Mouse (Mus musculus) heart, postnatal 4 days (tissue): Measurements from ENCODE around the gene Dner. TPM values are rescaled to one million over a fixed set of nuclear protein-coding genes. Genes with fewer than 3 reads are reported as not detected.

ENCODE experiments used
- DNase-seq: peaks from one replicate; pipeline ENCODE4 v3.0.0; 2021
- total RNA-seq, 2 experiments: library from RNA; stranded (reverse); gene quantifications; 2 replicates each; pipeline ENCODE4 v1.2.3; 2021

The Dner gene
- under 1 TPM; 0.27 to 0.86 TPM for total RNA-seq

DNA sequence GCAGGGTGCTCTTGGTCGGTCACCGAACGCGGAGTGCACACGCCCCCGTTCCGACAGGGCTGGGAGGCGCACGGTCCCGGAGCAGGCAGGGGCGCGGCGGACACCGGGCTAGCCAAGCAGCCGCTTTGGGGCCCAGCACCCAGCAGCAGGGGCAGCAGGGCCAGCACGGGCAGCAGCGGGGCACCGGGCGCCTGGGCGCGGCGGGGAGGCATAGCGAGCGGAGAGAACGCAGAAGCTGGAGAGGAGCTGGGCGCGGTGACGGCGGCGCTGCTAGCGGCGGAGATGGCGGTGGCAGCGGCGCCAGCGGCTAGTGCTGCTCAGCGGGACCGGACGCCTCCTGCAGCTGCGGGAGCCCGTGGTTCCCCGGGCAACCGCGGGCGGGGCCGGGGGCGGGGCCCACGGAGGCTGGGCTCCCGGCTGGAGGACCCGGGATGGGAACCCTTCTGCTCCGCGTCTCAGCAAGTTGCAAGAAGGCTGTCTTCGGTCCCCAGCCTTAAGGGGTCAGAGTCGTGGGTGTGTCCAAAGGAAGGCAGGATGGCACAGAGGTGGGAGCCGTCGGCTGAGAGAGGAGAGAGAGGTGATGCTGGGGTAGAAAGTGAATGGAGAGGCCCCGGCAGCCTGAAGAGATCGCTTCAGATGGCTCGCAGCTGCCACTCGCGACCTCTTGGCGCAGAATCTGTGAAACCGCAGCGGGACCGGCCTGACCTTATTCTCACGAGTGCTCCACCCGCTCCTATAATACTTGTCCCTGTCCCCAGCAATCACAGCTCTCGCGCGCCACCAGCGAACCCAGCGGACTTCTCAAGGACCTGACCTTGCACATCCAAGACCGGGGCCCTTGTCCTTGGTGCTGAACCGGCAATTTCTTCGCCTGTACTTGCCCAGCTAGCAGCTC, at the start of gene Dner:
Gene Dner, minus strand, starts transcription at position 705 of the 895 bp plus-strand sequence.
- peak; percentile 90 for DNase-seq

DNA sequence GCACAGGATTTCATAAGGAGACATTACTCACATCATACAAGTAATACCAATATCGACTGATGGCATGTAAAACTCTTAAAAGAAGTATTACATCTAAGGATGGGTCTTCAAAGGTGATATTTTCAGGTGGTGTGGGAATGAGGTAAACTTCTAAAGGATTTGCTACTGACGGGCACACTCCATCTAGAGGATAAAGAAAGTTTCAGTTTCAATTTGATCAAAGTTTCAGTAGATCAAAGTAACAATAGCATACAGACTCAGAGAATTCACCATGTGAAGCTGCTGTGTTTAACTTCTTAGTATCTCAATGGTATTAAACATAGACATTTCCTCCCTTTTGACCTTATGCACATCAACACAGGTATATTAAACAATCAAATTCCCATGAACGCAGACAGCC, 46.1 kb upstream of the Dner start:
- no peak for DNase-seq

DNA sequence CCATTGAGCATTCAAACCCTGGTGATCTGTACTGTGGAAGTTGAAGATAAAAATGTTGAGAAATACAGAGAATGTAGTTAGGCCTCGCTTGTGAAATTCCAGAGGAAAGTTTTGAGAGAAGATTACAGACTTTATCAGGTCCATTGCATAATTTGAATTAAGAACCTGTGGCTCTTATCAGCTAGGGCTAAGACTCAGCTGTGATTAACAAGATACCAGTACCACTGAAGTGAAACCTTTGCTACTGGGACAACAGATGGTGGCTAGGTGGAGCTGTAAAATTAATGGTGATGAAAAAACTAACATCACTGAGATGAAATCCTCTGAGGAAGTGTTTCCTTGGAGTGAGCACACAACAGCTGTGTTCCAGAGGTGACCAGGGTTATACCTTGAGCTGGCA, 44.1 kb upstream of the Dner start:
- no peak for DNase-seq

DNA sequence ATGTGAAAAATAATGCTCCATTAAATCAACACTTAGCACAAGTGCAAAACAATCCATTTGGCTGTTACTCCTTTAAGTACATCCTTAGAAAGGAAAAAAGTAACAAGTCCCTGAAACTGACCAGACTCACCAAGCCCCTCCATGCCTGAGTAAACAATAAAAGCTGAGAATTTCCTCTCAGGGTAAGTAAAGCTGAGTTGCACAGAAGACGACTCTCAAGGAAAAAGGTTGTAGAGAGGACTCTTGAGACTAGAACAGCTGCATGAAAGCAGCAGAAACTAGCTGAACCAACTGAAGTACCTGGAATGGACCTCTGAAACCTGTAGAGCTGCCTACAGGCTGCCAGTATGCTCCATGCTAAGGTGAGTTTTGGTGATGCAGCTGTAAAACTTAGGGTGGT, 41.1 kb upstream of the Dner start:
- DNase-seq, result no peak

DNA sequence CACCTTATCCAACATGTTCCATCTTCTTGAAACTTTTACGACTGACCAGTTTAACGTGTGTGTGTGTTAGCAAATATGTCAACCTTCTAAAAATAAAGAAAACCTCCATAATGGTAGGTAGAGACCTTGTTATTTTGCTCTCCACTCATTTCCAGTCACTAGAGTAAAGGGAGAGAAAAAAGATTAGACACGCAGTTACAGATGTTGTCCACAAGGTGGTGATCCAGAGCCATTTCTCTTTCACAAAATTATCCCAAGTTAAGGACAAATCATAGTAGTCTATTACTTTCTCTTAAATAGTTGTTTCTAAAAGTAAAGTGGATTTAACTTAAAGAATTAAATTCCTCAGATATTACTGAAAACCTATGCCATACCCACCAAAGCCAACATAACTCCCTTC, 37.8 kb upstream of the Dner start:
- no peak for DNase-seq

DNA sequence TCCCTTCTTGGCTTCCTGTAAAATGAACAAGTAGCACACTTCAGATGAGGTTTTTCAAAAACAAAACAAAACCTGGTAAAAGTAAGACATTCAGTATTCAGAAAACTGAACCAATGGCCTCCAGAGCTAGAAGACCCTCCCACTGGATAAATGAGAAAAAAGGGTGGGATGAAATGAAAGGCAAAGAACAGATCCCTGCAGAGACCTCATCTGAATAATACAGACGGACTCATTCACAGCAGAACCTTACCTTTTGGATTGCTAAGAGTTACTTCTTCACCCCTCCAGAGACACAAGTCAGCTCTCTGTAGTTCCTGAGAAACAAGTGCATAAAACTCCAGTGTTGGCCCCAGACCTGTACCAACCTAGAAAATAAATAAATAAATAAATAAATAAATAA, 35.7 kb upstream of the Dner start:
- no peak for DNase-seq

DNA sequence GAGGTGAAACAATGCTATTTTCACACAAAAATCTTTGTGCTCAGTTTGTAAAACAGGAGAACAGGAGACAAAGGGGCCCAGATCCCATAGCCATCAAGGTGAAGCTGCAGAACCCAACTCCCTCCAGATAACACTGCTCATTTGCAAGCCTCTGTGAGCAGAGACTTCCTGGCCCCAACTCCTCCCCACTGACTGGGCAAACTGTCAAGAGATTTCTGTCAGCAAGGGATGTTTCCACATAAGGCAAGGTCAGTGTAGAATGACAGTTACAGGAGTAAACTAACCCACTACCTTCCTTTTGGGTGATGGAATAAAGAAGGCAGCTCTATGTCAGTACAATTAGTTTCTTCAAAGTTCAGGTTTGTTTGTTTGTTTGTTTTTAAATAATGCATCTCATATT, 26.8 kb upstream of the Dner start:
- peak; percentile 35 for DNase-seq

DNA sequence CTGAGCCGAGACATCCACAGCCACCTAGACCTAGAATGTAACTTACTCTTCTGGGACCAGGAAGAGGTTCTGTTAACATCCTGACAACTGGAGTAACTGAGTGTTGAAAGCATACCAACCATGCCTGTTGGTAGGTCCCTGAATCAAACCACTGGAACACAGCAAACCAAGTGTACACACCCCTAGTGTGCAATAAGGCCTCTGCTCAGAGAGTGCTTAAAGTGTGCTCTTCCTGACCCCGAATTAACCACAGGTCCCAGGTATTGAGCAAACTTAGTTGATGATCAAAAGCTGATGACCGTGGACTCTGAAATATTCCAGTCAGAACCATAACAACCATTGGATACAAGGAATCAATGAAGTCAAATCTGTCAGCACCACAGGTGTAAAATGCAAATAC, 26.4 kb upstream of the Dner start:
- DNase-seq, result no peak

DNA sequence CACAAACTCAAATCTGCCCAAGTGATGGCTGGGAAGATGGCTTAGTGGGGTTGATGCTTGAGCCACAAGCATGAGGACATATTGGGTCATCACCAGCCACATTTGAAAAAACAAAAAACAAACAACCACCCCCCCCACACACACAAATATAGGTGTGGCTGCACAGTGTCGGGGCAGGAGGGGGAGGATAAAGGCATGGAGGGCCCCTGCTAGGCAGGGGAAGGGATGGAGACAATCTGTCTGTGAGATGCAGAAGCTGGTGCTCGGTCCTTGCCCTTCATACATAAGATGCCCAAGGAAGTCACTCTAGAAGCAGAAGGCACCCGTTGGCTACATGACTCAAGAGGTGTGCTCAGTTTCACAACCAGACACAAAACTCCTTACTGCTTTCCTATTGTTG, 25.9 kb upstream of the Dner start:
- DNase-seq, result no peak

DNA sequence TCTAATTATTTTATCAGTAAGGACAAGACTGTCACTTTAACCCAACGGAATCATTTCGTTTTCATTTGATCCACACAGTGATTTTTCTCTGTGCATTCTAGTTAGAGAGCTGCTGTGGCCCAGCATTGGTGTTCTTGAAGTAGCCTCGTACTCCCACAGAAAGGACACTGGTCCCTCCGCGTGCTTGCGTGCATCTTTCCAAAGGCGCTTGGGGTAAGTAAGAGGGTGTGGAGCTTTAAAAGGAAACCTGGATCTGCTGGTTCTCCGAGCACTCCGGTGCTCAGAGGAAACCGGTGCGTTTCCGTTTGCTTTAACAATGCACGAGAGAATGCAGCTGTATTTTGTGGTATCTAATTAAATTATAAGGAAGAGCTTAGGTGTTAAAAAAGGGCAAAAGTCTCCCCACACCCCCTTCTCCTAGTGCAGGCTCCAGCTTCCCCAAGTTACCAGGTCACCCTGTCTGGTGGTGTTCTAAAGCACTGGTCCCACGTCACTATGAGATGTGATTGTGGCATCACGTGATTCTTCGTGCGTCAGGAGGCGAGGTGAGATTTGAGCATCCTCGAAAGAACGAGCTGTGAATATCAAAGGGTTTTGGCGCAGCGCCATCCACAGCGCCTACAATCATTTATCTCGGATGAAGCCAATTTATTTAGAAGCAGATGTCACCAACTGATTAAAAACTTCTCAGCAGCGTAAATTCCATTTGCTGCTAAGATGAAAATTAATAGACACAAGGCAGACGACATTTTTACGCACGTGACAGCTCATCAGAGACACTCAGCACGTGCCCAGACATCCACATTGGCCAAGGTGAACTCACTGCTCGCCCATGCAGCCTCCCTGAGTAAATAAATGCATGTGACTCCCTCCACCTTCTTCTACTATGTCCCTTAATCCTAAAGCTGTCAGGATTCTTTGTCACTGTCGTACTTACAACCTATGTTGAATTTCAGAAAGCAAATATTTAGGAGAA, 14.1 kb upstream of the Dner start:
- DNase-seq, result peak; percentile 14

DNA sequence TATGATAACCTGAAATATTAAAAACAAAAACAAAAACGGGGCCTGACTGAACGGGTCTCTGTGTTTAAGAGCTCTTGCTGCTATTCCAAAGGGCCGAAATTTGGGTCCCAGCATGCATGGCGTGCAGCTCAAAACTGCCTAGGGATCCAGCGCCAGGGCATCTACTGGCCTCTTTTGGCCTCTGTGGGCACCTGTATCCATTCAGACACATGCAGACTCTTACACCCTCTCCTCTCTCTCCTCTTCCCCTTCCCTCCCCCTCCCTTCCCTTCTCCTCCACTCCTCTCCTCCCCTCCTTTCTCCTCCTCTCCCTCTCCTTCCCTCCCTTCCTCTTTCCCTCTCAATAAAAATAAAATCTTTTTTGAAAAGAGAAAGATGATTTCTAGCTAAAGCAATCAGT, 13.4 kb upstream of the Dner start:
- no peak for DNase-seq

DNA sequence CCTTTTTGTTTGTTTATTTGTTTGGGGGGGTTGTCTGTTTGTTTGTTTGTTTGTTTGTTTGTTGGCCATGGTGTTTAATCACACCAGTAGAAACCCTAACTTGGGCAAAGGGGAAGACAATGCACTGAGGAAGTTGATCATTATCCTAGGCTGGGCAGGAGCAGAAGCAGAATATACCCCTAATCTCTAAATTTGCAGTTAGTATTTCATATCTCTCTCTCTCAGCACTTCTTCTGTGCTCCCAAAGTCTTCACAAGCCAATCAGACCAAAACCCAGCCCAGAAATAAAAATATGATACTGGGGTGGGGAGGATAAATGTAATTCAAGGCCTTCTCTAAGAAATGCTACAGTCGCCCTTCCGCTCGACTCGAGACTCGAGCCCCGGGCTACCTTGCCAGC, 4.2 kb upstream of the Dner start:
- DNase-seq, result no peak

DNA sequence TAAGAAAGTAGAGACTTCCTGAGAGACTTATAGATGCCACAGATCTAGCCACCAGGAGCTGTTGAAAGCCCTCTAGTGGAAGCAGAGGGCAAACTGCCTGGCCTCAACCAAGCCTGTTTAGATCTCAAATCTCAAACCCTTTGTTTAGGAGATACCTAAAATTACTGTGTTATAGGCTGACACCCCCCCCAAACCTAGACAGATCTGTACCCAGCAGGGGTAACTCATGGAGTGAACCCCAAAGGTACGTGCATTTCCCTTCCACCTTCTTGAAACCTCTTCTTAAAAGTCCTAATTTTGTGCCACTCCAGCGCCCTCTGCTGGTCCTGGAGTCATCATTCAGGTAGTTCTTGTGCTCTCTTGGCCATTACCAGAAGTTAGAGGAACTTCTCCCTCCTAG, 1.1 kb upstream of the Dner start:
- no peak for DNase-seq

DNA sequence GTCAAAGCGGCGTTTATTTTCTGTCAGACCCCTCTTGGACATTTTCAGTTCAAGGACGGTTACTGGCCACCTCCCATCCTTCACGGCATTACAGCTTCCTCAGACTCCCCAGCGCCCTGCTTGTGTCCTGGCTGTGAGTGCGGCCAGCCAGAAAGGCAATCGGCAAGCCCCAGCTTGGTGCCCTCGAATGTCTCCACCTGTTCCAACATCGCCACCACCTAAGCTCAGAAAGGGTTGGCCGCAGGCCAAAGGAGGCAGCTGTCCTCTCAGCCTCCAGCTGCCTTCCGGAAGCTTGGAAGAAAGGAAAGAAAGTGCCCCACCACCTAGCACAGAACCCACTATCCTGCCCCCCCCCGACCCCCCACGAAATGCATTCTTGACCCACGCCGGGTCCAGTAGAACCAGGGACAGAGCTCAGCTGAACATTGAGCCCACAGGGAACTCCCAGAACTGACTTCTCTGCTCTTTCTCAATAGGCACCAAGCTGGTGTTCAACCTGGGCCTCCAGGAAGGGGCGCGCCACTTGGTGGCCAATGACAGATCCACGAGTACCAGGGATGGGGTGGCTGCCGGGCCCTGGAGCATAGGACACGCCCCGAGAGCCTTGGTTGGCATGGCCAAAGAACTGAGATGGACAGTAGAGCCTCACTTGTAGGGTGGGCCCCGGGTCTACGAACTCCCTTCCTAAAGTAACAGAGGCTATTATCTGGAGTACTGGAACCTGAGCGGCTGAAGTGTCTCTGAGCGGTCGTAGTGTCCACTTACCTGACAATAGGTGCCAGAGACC, 1.1 kb downstream of the Dner start:
- DNase-seq, result no peak

DNA sequence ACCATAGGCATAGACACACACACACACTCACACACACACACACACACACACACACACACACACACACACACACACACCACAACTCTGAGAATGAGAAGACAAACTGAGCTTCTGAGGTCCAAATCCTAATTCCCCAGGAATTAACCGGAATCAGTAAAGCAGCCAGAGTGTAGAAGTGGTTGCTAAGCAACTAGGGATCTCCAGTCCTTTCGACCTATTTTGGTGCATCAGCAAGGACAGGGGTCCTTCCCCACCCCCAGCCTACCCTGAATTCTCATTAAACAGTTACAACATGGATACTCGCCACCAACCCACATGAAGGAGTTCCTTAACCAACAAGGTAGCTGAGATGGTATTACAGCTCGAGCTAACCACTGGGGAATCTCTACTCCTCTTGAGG, 18.1 kb downstream of the Dner start:
- no peak for DNase-seq

DNA sequence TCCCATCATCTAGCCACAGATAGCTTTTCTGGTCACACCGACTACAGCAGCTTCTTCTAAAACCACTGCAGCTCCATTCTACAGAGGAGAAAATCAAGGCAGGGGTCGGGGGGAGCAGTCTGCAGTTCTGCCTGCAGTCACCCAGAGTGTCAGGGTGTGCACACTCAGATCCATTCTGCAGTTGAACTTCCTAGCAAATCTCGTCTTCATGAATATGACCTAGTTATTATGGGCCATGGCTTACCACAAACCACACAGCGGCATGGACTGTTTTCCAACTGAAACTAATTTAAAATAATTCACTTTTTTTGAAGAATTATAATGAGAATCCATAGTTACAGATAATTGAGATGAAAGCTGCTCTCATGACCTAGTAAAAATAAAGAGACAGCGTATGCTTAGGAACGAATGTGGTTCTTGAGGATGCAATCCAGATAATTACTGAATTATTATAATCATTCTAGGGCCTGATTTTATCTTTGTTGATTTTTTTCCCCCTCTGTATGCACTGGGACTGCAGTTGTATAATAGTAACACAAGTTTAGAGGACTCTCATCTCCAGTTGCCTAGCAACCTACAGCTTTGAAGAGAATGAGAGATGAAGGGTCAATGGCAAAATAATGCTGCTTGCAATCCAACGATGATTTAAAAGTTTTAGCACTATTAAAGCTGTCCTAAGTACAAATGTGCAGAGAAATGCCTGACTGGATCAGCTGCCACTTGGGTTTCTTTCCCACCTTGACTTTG, 27.7 kb downstream of the Dner start:
- no peak for DNase-seq

DNA sequence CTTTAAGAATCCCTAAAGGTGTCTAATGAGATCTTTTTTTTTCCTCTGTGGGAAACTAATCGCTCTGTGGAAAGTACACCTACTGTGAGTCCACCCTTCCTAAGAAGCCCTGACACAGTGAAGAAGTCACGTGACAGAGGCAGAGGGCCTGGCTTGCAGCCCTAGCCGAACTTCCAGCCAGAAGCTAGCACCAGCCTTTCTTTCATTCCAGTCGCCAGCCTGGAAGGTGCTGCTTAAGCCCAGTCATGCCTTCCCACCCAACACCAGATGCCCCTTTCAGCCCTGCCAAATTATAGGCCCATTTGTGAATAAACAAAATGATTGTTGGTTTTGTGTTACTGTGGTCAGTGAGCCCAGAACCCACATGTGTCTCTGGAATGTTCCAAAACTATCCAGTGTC, 28.4 kb downstream of the Dner start:
- DNase-seq, result no peak

DNA sequence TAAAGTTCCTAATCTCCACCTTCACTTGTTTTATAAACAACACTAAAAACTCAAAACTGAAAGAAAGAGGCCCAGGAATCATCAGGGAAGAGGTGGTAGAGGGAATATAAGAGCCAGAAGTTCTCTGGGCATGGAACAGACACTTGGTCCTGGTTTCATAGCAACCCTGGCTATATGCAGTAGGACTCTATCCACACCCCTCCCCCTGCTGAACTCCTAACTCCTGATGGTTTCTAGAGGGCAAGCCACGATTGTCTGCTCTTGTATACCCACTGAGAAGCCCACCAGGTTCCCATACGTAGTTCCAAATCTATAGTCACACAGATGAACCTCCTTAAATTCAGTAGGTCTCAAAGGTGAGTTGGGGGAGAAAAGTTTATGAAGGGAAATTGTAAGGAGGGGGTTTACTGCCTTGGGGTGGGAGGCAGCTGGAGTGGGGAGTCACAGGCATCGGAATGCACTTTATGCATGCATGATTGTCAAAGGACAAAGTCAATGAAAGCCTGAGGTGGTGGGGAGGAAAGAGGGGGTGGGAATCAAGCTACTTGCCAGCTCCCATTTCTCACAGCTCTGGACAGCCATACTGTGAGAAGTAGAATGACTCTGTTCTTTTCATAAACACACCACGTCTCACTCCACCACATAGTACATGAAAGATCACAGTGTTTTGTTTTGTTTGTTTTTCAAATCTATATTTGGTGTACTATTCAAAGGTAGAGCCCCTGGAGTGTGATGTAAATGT, 31.5 kb downstream of the Dner start:
- DNase-seq, result no peak

DNA sequence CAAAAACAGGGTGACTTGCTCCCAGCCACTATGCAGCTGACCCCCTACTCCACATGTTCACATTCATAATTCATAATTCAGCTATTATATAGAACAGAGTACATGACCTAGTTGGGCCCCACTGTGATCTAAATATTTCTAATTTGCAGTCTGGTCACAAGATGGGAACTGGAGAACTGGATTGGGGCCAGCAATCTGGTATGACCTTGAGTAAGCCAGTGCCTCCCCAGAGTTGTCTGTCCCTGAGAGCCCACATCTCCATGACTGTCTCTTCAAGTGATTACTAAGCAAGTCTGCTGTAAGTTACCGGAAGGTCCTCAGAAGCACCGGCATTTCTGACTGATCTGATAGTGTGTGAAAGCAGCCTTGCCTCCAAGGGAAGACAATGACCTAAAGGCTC, 49.2 kb downstream of the Dner start:
- DNase-seq, result peak; percentile 6

DNA sequence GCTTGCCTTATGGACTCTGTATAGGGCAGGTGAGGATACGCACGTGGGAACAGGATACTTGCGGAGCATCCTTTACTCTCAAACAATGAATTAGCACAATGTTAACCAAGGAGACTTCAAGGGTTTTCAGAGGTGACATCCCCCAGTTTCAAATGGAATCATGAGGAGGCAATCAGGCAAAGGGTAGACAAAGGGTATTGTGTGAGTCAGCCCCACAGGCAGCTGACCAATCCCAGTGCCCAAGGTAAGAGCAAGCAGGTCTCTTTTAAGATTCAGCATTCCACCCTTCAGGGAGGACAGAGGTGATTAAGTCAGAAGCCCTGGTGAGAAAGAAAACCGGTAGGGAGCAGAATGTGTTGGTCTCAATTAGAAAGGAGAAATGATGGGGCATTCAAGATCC, 55.6 kb downstream of the Dner start:
- no peak for DNase-seq

DNA sequence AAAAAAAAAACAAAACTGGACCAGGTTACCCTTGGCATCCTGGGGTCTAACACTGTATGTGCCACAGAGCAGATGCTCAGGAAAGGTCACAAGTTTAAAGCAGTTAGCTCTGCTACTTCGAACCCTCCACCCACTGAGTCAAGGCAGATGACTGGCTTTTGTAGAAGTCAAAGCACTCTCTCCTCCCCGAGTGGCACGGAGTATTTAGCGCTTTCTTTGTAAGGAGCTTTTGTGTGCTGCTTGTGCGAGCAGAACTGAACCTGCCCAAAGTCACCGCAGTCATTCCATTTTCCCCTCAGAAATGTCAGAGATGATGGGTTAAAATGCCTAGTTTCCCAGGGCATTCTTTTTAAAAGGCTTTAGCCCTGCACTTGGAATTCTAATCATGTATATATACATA, 59.1 kb downstream of the Dner start:
- DNase-seq, result no peak
